Mouse (Mus musculus): ENCODE data around the gene Kcnk13. TPM values are rescaled to one million over a fixed set of nuclear protein-coding genes. Genes with fewer than 3 reads are reported as not detected.
"Not testable (repeated sequence)": the region's sequence is repeated elsewhere in the genome, so short reads cannot be mapped to it uniquely, and the experiment has no call there.

Gene Kcnk13
- total RNA-seq, 2 experiments from 2014 or later: 8.3 to 10.4 TPM

DNA sequence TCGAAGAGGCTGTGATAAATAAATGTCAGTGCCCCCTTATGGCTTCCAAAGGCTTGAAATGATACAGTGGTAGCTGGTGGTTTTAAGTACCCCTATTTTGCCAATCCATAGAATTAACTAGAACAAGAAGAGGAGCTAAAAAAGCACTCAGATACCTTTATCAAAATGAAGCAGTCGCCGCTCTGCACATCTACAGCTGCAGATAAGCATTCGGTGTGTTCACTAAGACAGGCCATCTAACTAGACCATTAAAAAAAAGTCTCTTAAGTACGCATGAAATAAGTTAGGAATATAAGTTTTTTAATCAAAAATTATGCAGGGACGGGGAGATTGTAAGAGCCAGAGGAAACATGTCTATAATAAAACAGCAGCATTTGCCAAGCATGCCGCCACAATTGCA is 3.6 kb upstream of the Kcnk13 start:
- DNase-seq (ENCODE audit: low spot score in 2 of 2): no peak

DNA sequence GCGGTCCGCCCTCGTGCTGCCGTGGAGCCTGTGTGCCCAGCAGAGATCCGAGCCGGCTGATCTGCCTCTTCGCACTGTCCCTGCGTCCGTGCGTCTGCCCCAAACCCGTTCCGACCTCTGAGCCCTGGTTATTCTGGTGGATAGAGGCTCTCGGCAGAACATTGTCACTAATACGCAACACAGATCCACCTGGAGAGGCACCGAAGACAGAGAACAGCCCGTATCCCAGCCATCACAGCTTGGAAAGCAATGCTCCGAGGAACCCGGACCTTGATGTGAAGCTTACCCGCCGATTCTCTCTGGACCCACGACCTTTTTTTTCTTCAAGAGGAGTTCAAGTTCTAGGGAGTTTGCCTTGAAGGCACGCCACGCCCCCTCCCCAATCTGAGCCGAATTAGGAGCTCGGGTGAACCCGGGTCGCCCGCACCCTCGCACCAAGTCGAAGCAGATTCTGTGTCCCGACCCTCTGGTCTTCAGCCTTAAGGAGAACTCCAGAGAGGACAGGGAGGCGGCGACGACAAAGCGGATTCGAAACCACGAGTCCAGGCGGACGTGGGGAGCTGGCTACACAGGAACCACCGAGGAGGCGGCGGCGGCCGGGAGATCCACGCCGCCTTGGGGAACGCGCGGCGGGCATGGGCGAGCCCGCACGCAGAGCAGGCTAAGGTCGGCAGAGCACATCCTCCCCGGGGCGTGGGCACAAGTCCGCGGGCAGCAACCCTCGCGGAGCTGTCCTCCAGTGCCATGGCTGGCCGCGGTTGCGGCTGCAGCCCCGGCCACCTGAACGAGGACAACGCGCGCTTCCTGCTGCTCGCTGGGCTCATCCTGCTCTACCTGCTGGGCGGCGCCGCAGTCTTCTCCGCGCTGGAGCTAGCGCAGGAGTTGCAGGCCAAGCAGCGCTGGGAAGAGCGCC is 1.2 kb downstream of the Kcnk13 start:
- DNase-seq (ENCODE audit: low spot score in 2 of 2): peak; percentile 32 to 64

DNA sequence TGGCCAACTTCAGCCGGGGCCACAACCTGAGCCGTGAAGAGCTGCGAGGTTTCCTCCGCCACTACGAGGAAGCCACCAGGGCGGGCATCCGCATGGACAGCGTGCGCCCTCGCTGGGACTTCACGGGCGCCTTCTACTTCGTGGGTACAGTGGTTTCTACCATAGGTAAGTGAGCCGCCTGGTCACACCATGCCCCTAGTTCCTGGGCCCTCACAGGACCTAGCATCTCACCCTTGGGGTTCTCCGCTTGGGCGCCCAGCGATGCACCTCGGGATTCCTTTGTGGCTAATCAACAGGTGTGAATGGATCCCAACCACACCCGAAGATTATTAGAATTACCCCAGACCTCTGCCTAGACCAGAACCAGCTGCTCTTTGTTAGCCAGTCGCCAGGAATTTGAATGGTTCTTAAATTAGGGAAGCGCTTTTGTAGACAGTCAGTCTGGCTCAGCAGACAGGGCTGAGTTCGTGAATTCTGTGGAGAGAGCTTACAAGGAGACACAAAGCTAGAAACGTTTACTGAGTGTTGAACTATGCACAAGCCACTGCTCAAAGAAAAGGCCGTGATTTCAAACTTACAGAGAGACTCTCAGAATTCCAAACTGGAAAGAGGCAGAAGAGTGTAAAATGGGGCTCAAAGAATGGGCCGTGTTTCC is 1.9 kb downstream of the Kcnk13 start:
- no peak for DNase-seq (ENCODE audit: low spot score in 2 of 2)

DNA sequence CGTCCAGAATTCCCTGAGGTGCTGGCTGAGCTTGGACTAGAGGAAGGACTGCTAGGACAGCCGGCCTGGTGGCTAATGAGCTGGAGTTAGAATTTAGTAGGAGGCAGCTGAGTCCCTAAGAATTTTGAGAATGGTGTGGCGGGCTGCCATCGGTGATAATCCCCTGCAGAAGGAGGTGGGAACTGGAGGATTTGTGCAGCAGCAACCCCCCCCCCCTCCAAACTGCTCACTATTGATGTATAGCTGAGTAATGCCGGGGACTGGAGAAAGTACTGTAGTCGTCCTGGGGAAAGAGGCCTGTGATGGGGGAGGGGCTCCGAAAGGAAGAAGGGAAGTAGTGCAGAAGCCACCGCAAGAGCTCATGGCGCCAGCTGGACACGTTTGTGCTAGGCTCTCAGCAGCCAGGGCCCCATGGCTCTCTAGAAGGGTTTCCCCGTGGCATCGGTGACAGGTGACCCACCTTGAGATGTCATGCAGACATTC is 2.6 kb downstream of the Kcnk13 start:
- peak in 1 of 2 experiments; percentile 28 for DNase-seq (ENCODE audit: low spot score in 2 of 2)

DNA sequence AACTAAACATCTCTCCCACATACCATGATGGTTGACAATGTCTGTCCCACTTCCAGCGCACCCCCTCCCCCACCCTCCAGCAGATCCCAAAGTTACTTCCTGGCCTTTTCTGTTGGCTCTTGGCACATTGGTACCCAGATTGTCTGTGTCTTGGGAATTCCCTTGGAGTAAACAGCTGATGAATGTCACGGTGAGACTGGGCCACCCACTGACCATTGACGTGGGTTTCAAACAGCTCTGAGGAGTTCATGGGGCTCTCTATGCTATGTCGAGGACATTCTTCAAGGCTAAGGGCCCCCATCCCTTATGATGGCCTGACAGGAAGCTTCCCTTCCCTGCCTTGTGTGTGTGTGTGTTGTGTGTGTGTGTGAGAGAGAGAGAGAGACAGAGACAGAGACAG is 5.6 kb downstream of the Kcnk13 start:
- DNase-seq (ENCODE audit: low spot score in 2 of 2): no peak

DNA sequence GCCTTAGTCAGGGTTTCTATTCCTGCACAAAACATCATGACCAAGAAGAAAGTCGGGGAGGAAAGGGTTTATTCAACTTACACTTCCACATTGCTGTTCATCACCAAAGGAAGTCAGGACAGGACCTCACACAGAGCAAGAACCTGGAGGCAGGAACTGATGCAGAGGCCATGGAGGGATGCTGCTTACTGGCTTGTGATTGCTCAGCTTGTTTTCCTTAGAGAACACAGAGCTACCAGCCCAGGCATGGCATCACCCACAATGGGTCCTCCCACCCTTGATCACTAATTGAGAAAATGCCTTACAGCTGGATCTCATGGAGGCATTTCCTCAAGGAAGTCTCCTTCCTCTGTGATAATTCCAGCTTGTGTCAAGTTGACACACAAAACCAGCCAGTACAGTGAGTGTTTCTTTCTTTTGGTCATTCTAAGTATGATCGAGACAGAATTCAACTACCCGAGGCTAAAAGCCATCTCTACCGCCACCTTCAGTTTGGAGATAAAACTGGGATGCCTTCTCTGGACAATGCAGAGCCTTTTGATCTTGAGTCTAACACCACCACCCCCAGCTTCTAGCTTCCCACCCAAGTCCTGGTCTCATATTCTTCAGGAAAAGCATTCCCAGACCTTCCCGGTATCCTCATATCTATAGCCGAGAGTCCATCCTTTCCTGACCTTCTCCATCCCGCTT is 7.1 kb downstream of the Kcnk13 start:
- DNase-seq (ENCODE audit: low spot score in 2 of 2): not testable (repeated sequence)

DNA sequence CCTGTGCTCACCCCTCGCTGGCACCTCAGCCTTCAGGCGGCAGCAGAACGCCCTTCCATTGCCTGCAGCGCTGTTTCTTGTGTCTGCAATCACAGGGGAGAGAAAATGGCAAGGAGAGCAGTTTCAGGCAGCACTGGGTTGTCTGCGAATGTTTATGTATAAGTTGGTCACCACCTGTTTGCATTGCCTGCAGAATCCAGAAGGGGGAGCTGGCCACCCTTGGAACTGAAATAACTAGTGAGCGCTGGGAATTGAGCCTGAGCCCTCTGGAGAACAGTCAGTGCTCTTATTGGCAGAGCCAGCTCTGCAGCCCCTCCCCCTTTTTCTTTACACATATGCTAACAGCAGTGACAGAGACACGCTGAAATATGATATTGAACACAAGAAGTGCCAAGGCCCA is 8.5 kb downstream of the Kcnk13 start:
- no peak for DNase-seq (ENCODE audit: low spot score in 2 of 2)

DNA sequence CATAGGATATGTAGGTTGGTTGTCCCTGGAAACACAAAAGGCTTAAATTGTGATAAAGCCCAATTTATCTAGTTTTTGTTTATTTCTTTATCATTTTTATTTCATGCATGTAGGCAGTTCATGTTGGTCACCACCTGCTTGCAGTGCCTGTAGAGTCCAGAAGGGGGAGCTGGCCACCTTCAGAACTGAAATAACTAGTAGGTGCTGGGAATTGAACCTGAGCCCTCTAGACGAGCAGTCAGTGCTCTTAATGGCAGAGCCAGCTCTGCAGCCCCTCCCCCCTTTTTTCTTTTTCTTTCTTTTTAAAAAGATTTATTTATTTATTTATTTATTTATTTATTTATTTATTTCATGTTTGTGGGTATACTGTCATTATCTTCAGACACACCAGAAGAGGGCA is 9.4 kb downstream of the Kcnk13 start:
- DNase-seq (ENCODE audit: low spot score in 2 of 2): no peak

DNA sequence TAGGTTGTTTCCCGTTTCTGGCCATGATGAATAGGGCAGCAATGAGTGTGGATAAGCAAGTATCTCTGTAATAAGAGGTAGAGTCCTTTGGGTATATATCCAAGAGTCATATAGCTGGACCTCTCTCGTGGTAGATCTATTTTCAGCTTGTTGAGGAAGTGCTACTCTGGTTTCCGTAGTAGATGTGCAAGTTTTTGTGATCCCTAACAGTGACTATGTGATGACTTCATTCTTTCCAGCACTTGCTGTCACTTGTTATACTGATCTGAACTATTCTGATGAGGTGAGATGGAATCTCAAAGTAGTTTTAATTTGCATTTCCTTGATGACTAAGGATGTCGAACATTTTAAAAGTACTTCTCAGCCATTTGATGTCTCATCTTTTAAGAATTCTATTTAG is 15.2 kb downstream of the Kcnk13 start:
- DNase-seq (ENCODE audit: low spot score in 2 of 2): no peak

DNA sequence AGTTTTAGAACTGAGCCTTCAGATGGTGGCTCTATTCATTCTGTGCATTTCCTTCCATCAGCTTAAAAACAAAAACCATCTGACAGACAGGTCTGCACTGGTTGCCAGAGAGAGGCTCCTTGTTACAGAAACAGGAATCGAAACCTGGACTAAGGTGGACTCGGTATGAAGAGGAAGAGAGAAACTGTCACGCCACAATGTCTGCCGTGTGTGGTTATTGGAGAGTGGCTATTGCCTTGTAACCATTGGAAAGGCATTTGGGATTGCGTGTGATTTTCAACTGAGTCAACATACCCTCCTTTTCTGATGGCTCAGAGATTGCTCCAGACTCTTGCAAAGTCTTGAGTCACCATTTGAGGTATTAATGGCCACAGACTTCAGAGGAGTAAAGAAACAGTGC is 22.5 kb downstream of the Kcnk13 start:
- no peak for DNase-seq (ENCODE audit: low spot score in 2 of 2)

DNA sequence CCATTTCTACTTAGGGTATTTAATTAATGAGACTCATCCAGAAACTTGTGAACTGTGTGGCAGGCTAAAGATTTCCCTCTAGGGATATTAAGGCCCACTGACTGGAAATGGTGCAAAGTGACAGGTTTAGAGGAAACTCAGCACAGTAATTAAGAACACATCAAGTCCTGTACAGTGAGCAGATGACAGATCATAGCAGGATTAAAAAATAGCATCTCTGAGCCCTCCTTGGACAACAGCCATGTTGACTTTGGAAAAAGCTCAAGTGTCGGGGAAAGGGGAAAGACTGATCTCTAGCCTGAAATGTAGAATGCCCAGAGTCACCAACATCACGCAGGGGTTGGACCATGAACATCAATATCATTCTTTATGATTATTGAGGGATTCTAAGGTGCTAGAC is 23.8 kb downstream of the Kcnk13 start:
- no peak for DNase-seq (ENCODE audit: low spot score in 2 of 2)

DNA sequence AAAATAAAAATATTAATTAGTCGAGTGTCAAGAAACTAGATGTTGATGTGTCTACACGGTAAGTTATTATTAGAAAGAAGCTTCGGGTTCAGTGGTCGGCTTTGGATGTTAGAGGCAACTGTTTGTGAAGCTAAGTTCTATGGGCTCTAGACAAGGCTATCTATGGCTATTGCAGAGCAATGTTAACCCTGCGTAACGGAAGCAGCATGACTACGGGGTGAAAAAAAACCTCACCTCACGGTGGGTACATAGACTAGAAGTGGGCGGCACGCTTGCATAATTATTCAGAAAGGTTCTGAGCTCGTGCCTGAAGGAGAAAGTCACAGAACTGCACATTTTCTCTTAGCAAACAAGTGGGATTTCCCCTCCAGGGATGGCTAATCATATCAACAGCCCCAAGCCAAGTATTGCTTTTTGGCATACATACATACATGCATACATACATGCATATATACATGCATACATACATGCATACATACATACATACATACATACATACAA is 28.1 kb downstream of the Kcnk13 start:
- DNase-seq (ENCODE audit: low spot score in 2 of 2): no peak

DNA sequence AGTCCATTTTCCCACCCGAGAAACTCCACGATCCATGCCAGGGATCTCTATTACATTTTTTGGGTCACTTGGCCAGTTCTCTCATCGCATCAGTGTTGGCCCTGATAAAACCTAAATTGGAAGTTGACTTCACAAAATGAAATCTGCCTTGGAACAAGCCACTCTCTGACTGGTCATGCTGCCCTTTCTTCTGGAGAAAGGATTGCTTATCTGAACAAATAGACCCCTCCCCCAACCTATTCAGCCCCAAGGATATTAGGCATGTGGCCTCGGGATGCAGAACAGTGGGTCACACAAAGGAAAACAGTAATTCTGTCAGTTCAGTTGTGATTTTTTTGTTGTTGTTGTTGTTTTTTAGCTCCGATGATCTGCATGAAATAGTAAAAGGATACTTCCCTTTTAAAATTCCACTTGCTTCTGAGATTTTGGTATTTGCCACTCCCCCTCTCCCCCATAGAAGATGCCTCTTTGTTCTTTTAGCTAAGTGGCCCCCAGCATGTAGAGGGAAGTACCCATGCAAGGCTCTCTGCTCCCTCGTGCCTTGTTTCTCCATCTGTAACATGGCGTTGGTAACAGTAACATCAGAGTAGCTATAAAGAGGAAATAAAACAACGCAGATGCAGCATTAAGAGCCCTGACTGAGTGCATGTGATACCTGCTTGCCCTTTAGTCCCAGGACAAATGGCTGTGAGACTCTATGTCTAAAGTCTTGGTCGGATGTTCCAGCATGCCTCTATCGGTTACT is 29.0 kb downstream of the Kcnk13 start:
- DNase-seq (ENCODE audit: low spot score in 2 of 2): no peak

DNA sequence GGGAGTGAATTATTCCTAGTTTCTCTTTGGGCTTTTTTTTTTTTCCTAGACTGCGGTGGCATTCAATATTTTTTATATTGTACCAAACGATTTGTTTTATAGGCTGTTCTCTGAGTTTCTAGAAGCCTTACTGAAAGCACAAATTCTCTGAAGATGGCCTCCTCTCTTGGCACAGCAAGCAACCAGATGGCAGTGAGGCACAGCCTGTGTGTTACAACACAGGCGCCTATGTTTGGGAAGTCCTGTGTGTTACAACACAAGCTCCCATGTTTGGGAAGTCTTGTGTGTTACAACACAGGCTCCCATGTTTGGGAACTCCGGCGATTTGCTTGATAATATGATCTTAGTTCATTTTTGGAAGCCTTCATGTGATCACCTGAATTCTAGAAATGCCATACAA is 31.7 kb downstream of the Kcnk13 start:
- DNase-seq (ENCODE audit: low spot score in 2 of 2): no peak

DNA sequence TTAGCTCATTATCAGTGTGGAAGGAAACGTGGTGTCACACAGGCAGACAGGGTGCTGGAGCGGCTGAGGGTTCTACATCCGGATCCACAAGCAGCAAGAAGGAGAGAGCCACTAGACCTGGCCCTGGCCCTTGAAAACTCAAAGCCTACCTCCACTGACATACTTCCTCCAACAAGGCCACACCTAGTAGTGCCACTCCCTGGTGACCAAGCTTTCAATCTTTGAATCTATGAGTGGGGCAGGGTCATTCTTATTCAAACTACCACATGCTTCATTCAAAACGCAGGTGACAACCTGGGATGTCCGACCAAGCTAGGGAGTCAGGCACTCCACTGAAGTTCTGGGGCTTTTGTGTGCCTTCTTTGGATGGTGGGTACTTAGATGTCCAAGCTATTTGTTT is 35.4 kb downstream of the Kcnk13 start:
- DNase-seq (ENCODE audit: low spot score in 2 of 2): no peak

DNA sequence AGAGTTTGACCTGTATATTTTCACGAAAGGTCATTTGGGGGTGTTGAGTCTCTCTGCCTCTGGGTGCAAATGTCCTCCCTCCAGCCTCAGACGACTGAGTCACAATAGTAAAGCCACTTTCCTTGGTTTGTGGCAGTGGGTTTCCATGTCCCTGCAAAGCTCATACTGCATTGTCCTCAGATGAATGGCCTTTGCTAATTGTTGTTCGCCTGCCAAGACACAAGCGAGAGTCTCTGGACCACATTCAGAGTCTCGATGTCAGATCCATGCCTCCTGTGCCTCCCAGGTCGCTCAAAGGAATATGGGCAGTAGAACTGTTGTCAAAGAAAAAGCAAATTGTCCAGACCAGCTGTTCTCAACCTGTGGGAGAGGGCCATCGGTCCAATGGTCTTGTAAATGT is 36.1 kb downstream of the Kcnk13 start:
- DNase-seq (ENCODE audit: low spot score in 2 of 2): no peak

DNA sequence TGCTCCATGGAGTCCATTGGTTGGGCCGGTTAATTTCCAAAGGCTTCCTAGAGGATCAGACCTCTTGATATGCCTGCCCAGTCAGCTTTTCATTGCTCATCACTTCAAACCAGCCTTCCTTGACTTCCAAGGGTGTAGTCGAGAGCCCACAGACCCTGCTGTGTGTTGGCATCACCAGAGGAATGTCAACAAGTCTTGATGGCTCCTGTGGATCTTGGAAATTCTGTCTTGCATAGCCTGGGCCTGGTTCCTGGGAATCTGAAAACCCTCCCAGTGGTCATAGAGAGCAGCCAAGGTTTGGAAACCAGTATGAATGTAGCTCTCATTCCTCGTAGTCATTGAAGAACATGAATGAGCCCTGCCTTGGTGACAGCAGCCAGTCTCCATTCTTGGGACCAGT is 36.9 kb downstream of the Kcnk13 start:
- no peak for DNase-seq (ENCODE audit: low spot score in 2 of 2)

DNA sequence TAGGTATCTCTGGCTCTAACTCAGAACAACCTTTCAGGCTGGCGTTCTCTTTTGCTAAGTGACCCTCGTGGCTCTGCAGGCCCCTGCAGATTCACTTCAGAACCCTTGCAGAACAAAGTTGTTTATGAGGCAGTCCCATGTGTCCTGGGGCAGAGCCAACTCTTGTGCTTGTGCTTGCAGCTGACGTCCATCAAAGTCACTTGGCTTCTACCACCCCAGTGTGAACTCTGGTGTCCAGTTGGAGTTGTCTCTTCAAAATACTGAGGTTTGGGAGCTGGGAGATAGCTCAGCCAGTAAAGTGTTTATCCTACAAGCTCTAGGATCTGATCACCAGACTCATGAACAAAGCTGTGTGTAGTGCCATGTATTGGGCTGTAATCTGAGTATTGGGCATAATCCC is 37.6 kb downstream of the Kcnk13 start:
- no peak for DNase-seq (ENCODE audit: low spot score in 2 of 2)

DNA sequence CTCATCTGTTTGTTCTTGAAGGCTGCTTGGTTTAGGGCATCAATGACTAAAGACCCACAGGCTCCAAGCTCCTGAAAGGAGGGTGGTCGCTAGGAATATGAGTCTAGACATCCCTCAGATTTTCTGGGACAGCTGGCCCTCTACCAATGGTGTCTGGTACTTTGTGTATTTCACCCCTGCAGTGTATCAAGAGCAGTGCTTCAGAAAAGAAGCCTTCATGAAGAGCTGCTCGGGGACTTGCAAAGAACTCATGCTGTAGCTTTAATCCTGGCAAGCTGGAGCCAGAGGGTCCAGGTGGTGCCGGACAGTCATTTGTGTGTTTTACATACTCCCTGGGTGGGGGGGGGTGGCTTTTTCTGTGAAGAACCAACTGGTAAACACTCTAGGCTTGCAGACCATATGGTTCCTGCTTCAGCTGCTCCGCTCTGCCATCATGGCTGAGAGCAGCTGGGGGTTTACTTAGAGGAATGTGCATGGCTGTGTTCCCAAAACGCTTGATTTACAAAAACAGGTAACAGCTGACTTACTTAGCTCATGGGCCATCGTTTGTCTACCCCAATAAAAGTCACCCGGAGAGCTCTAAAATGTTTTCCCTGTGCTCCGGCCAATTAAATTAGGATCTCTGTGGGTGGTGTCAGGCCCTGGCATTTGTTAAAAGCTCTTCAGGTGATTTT is 38.8 kb downstream of the Kcnk13 start:
- DNase-seq (ENCODE audit: low spot score in 2 of 2): no peak

DNA sequence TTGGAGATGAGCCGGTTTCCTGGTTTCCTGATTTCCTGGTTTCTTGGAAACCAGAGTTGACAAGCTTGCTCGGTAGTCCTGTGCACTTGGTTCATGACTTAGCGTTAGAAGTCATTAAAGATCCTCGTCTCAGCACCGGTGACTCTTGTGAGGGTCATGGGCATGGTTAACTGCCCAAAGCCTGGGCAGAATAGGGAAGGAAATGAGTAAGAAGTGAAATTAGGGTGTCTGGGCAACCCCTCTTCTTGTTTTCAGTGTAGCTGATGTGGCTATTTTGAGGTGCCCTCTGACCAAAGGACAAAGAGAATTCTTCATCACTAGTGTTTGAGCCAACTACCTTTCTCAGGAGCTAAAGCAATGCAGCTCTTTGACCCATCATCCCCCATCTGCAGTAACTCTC is 41.0 kb downstream of the Kcnk13 start:
- DNase-seq (ENCODE audit: low spot score in 2 of 2): no peak

DNA sequence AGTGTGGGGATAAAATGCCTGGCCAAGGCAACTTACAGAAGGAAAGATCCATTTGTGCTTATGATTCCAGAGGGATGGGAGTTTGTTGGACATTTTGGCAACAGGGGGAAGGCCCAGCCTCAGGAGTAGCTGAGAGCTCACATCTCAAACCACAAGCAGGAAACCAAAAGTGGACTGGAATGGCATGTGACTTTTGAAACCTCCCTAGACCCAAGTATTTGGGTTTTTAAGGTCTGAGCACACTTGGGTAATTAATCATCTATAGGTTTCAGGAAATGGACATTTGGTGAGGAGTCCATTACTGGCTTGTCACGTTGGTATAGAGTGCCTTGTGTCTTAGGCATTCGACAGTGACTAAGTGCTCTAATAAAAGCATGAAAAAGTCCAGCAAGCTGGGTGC is 42.4 kb downstream of the Kcnk13 start:
- DNase-seq (ENCODE audit: low spot score in 2 of 2): no peak
